Mouse (Mus musculus) ES-Bruce4 (cell line): ENCODE results near the gene Atxn1.

Experiments
- CTCF ChIP-seq: IDR thresholded peaks from one replicate; pipeline ENCODE4 v1.8.1; 2011; ENCODE audit warnings: low read depth, low read length
- EP300 ChIP-seq: IDR thresholded peaks from 2 replicates; pipeline ENCODE4 v1.6.1; 2011; ENCODE audit warnings: low read depth, low read length; ENCODE audit not compliant: insufficient read depth
- POLR2A ChIP-seq: IDR thresholded peaks from one replicate; pipeline ENCODE4 v1.8.1; 2011; ENCODE audit warnings: low read length; ENCODE audit not compliant: insufficient read depth

DNA sequence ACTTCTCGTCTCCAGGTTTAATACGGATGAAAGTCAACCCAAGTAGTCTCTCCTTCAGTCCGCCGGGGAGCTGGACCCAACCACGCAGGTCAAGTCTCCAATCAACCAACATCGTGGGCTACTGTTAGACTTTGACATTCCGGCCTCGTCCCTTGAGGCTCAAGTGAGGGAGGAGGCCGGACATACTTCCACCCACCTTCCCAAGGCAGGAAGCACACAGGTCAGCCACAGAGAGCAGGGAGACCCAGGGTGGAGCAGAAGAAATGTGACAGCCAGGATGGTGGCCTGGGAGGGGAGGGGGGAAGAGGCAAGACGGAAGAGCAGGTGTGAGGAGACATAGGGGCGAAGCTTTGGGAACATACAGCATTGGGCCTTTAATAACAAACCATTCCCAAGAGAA is 18.7 kb downstream of the Atxn1 start:
- no peak for TF ChIP-seq CTCF
- no peak for TF ChIP-seq EP300
- no peak for TF ChIP-seq POLR2A
